Mouse (Mus musculus): ENCODE data around the gene Rnf152. TPM values are rescaled to one million over a fixed set of nuclear protein-coding genes. Genes with fewer than 3 reads are reported as not detected.
A peak's percentile ranks its signal among the peaks of the same experiment; 100 is the strongest.

The Rnf152 gene
- total and polyA plus RNA-seq, 3 experiments: 0.78 to 1.1 (median 1.0) TPM

DNA sequence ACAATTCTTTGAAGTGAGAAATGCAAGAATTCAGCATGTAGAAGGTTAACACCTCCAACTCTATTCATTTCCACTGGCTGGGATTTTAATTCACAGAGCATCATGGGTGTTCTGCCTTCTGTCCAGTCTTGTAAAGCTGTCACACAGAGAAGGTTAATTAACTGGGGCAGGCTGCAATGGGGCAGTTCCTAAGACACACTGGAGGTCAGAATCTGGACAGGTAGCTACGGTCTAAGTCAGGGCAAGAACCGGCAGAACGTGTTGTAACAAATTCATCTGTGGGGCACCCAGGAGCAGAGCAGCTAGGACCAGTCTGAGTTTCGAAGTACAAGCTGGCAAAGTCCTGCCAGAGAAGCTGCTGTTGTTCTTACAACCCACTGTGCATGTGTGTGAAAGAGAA, 2.4 kb upstream of the Rnf152 start:
- TF ChIP-seq EP300 (IDR thresholded peaks at IDR 0.05; ENCODE audit: insufficient read depth, low read depth, low read length) (no peak), CTCF (IDR thresholded peaks at IDR 0.05) (no peak), POLR2A (IDR thresholded peaks at IDR 0.05; ENCODE audit: insufficient read depth, low read depth, low read length) (no peak)
- DNase-seq: no peak
- WGBS: 95% methylated on average over 4 of the region's 4 CpGs
- no peaks in the 10 kb centered on the region for H3K4me1 ChIP-seq (ENCODE audit: control insufficient read depth, insufficient read depth, low read length)
- H3K27me3 ChIP-seq (ENCODE audit: control insufficient read depth, insufficient read depth, low read length): no peaks in the 10 kb centered on the region
- no peaks in the 10 kb centered on the region for H3K79me2 ChIP-seq (replicated peaks; ENCODE audit: control insufficient read depth, insufficient read depth, low read length)
- intact Hi-C loops (cut with DNase I): loop anchor here (5.0 kb wide), 1 partner anchor 372 kb away; no protein-coding TSS in a partner anchor
- no peak overlapping the region for H3K9ac ChIP-seq (ENCODE audit: low read depth, low read length)
- no peaks in the 10 kb centered on the region for H3K36me3 ChIP-seq (ENCODE audit: control insufficient read depth, insufficient read depth, low read length)
- H3K27ac ChIP-seq: no peak overlapping the region
- H3K4me3 ChIP-seq: no peak overlapping the region

DNA sequence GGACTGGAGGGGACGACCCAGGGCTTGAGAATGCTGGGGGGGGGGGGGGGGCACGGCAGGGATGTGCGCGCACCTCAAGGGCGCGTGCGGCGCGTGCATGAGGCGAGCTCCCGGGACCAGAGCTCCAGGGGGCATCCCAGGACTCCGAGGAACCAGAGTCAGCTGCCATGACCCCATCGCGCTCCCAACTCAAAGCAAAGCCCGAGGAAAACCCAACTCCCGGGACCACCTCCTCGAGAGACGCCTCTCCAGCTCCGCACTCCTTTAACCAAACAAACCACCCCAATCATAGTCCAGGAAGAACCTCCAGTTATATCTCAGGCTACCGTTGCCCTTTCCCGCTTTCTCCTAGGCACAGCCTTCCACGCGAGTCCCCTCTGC, 610 bp downstream of the Rnf152 start:
- H3K4me1 ChIP-seq (ENCODE audit: control insufficient read depth, insufficient read depth, low read length): no peaks in the 10 kb centered on the region
- WGBS: under 1% methylated on average over 23 of the region's 23 CpGs
- intact Hi-C loops (cut with DNase I): loop anchor here (2.0 to 5.0 kb wide), 2 partner anchors 45 to 369 kb away; no protein-coding TSS in a partner anchor
- H3K27ac ChIP-seq: peak overlapping the region; percentile 64
- no peaks in the 10 kb centered on the region for H3K27me3 ChIP-seq (ENCODE audit: control insufficient read depth, insufficient read depth, low read length)
- no peaks in the 10 kb centered on the region for H3K79me2 ChIP-seq (replicated peaks; ENCODE audit: control insufficient read depth, insufficient read depth, low read length)
- peak overlapping the region; percentile 88 for H3K9ac ChIP-seq (ENCODE audit: low read depth, low read length)
- peak in 1 of 2 experiments; percentile 29 for DNase-seq
- no peak for TF ChIP-seq CTCF (IDR thresholded peaks at IDR 0.05)
- TF ChIP-seq POLR2A (IDR thresholded peaks at IDR 0.05; ENCODE audit: insufficient read depth, low read depth, low read length): no peak
- no peak for TF ChIP-seq EP300 (IDR thresholded peaks at IDR 0.05; ENCODE audit: insufficient read depth, low read depth, low read length)
- peak overlapping the region; percentile 68 for H3K4me3 ChIP-seq
- H3K36me3 ChIP-seq (ENCODE audit: control insufficient read depth, insufficient read depth, low read length): no peaks in the 10 kb centered on the region

DNA sequence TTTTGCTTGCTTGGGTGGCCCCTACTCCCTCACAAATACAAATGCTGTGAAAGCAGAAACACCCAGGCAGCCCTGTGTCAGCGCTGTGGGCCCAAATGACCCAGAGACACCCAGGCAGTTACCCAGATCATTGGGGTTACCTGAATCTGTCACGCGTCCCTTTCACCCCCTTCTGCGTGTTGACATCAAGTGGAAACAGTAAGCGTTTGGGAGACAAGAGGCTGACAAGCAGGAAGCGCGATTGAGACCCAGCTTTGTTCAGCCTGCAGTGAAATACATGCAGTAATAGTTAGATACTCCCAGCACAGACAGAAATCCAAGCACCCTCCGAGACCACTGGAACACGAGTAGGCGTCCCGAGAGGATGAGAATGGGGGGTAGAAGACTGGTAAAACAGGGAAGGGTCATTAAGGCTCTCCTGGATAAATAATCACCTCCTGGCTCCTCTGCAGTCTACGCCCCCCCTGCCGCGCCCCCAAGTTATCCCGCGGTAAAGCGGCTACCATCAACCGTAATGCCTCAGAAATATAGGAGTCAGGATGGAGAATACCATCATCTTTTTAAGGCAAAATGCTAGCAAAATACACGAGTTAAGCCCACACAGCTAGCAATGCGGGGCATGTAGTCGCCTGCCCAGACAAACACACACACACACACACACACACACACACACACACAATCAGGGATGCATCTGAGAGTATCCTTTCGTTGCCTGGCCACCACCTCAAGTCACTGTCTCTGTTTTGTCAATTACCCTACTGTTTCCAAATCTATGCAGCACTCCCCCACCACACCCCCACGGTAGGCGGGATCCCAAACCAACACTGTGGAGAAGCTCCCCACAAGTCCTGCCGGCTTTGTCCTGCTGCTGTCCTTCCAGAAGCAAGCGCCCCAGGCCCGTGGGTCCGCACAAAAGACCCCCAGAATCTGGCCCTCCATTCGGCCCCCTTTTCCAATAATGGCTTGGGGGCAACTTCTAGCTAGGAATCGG, 1.3 kb downstream of the Rnf152 start:
- no peaks in the 10 kb centered on the region for H3K4me1 ChIP-seq (ENCODE audit: control insufficient read depth, insufficient read depth, low read length)
- no peaks in the 10 kb centered on the region for H3K27me3 ChIP-seq (ENCODE audit: control insufficient read depth, insufficient read depth, low read length)
- H3K4me3 ChIP-seq: peak overlapping the region; percentile 68
- 17% methylated on average over 30 of the region's 30 CpGs for WGBS
- DNase-seq: peak; percentile 48 to 59
- no peaks in the 10 kb centered on the region for H3K36me3 ChIP-seq (ENCODE audit: control insufficient read depth, insufficient read depth, low read length)
- no peak overlapping the region; the same call in 1 of the 2 replicates for H3K27ac ChIP-seq
- peak overlapping the region; percentile 88 for H3K9ac ChIP-seq (ENCODE audit: low read depth, low read length)
- no peak for TF ChIP-seq CTCF (IDR thresholded peaks at IDR 0.05)
- no peak for TF ChIP-seq POLR2A (IDR thresholded peaks at IDR 0.05; ENCODE audit: insufficient read depth, low read depth, low read length)
- TF ChIP-seq EP300 (IDR thresholded peaks at IDR 0.05; ENCODE audit: insufficient read depth, low read depth, low read length): 0 out of 2 replicates have a peak, but pooled peaks have one; percentile 19
- no peaks in the 10 kb centered on the region for H3K79me2 ChIP-seq (replicated peaks; ENCODE audit: control insufficient read depth, insufficient read depth, low read length)
- intact Hi-C loops (cut with DNase I): loop anchor here (5.0 kb wide), 1 partner anchor 368 kb away; no protein-coding TSS in a partner anchor

DNA sequence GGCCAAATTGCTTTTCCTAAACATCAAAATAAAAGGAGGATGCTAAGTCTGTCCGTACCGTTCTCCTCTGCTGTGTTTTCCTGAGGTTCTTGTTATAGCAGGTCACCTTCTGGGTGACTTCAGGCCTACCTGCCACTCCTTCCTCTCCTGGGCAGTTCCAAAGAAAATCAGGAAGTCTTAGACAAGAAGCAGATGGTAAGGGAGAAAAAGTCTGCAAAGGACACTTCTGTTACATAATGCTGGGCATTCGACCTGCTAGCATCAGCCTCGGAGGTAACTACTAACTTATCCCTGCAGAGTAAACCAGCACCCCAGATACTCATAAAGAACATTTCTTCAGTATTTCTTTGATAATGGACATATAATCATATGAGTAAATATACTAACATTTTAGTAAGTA, 4.7 kb downstream of the Rnf152 start:
- no peak for DNase-seq
- no peaks in the 10 kb centered on the region for H3K79me2 ChIP-seq (replicated peaks; ENCODE audit: control insufficient read depth, insufficient read depth, low read length)
- no peaks in the 10 kb centered on the region for H3K4me1 ChIP-seq (ENCODE audit: control insufficient read depth, insufficient read depth, low read length)
- intact Hi-C loops (cut with DNase I): no loop called here
- no peaks in the 10 kb centered on the region for H3K36me3 ChIP-seq (ENCODE audit: control insufficient read depth, insufficient read depth, low read length)
- no peak overlapping the region for H3K4me3 ChIP-seq
- WGBS: 86% methylated on average over 4 of the region's 4 CpGs
- H3K27ac ChIP-seq: no peak overlapping the region
- H3K9ac ChIP-seq (ENCODE audit: low read depth, low read length): no peak overlapping the region
- no peaks in the 10 kb centered on the region for H3K27me3 ChIP-seq (ENCODE audit: control insufficient read depth, insufficient read depth, low read length)
- no peak for TF ChIP-seq EP300 (IDR thresholded peaks at IDR 0.05; ENCODE audit: insufficient read depth, low read depth, low read length)
- TF ChIP-seq CTCF (IDR thresholded peaks at IDR 0.05): no peak
- no peak for TF ChIP-seq POLR2A (IDR thresholded peaks at IDR 0.05; ENCODE audit: insufficient read depth, low read depth, low read length)

DNA sequence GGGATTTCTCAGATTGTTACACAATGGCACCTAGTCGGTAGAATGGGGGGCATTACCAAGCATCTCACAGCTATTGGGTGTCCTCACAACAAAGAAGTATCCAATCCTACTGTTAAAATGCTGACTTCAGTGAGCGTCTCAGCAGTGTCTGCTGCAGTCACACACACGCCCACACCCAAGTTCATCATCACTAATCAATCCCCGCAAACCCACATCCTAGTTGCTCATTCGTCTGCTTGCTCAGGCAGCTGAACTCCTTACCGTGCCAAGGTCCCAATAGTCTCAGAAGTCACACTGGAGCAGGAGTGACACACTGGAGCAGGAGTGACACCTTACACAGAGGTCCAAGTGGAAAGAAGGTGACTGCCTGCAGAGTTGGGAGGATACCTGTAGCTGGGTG, 14.2 kb downstream of the Rnf152 start:
- no peak overlapping the region for H3K9ac ChIP-seq (ENCODE audit: low read depth, low read length)
- no peaks in the 10 kb centered on the region for H3K4me1 ChIP-seq (ENCODE audit: control insufficient read depth, insufficient read depth, low read length)
- H3K36me3 ChIP-seq (ENCODE audit: control insufficient read depth, insufficient read depth, low read length): no peaks in the 10 kb centered on the region
- no peak overlapping the region for H3K27ac ChIP-seq
- WGBS: 86% methylated on average over 6 of the region's 6 CpGs
- peaks cover 6% of the 10 kb centered on the region; the same call in 1 of the 2 replicates for H3K79me2 ChIP-seq (replicated peaks; ENCODE audit: control insufficient read depth, insufficient read depth, low read length)
- no peaks in the 10 kb centered on the region for H3K27me3 ChIP-seq (ENCODE audit: control insufficient read depth, insufficient read depth, low read length)
- no peak for TF ChIP-seq CTCF (IDR thresholded peaks at IDR 0.05)
- TF ChIP-seq POLR2A (IDR thresholded peaks at IDR 0.05; ENCODE audit: insufficient read depth, low read depth, low read length): no peak
- TF ChIP-seq EP300 (IDR thresholded peaks at IDR 0.05; ENCODE audit: insufficient read depth, low read depth, low read length): no peak
- DNase-seq: no peak
- no peak overlapping the region for H3K4me3 ChIP-seq
- intact Hi-C loops (cut with DNase I): no loop called here

DNA sequence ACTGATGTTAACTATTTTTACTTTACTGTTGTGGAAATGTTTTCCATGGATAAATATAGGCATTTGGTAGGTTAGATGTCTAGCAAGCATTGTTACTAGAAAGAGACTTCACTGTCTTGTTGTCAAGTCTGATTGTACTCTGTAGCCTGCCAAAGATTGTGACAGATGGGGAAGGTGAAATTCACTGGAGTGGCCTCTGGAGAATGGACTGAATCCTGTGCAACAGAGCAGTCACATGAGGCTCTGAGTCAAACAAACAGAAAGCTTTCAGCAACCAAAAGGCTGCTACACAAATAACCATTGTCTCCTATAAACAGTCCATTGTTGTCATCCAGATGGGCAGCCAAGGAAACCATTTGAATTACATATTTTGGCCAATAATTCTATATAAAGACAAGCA, 15.6 kb downstream of the Rnf152 start:
- Histone ChIP-seq H3K27me3 (ENCODE audit: control insufficient read depth, insufficient read depth, low read length) (no peaks in the 10 kb centered on the region), H3K79me2 (replicated peaks; ENCODE audit: control insufficient read depth, insufficient read depth, low read length) (peaks cover 6% of the 10 kb centered on the region; the same call in 1 of the 2 replicates), H3K4me1 (ENCODE audit: control insufficient read depth, insufficient read depth, low read length) (no peaks in the 10 kb centered on the region; the same call in 1 of the 2 replicates), H3K27ac (no peak overlapping the region), H3K4me3 (no peak overlapping the region), H3K9ac (ENCODE audit: low read depth, low read length) (no peak overlapping the region), H3K36me3 (ENCODE audit: control insufficient read depth, insufficient read depth, low read length) (no peaks in the 10 kb centered on the region)
- DNase-seq: no peak
- TF ChIP-seq EP300 (IDR thresholded peaks at IDR 0.05; ENCODE audit: insufficient read depth, low read depth, low read length) (no peak), POLR2A (IDR thresholded peaks at IDR 0.05; ENCODE audit: insufficient read depth, low read depth, low read length) (no peak), CTCF (IDR thresholded peaks at IDR 0.05) (no peak)
- intact Hi-C loops (cut with DNase I): no loop called here
